In the genomic region with DNA sequence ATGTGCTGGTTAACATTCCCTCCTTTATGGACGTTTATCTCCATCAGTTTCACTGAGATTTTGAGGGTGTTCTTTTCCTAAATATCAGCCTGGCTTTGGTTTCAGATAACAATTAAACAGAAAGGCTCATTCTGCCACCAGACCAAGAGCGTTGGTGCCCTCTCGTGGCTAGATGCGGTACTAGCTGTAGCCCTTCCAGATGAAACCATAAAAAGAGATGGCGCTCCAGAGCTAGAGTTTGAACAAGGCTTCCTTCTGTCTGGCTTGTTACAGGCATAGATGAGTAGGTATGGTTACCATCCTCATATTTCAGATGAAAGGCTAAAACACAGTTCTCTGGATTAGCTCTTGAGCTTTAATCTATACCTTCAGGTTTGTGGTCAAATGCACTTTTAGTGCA, we compare ENCODE assay signal across 8 mouse cellular contexts. TPM values are rescaled to one million over a fixed set of nuclear protein-coding genes. Genes with fewer than 3 reads are reported as not detected.
DNase-seq lines count a peak whose midpoint lies in the region; ATAC-seq and TF ChIP-seq lines count a peak whose summit lies in the region.

No protein-coding gene starts in this region.

- H3K9me3 ChIP-seq in hindbrain, embryonic 10.5 days = no peaks in the 10 kb centered on the region
- no peaks in the 10 kb centered on the region for H3K9me3 ChIP-seq in hindbrain, embryonic 13.5 days
- H3K9me3 ChIP-seq in forebrain, embryonic 14.5 days (replicated peaks; ENCODE audit: control insufficient read depth, low read length) = no peaks in the 10 kb centered on the region
- no peaks in the 10 kb centered on the region for H3K9me3 ChIP-seq in limb, embryonic 14.5 days (ENCODE audit: control insufficient read depth, low read length)
- H3K9me3 ChIP-seq in neural tube, embryonic 15.5 days (replicated peaks) = no peaks in the 10 kb centered on the region

- H3K4me2 ChIP-seq in hindbrain, embryonic 13.5 days = no peak overlapping the region
- H3K4me2 ChIP-seq in forebrain, embryonic 14.5 days (ENCODE audit: low read length) = no peak overlapping the region
- no peak overlapping the region for H3K4me2 ChIP-seq in limb, embryonic 14.5 days (replicated peaks; ENCODE audit: low read depth, low read length, severe bottlenecking)
- no peak overlapping the region for H3K4me2 ChIP-seq in neural tube, embryonic 15.5 days

- H3K4me3 ChIP-seq in hindbrain, embryonic 10.5 days = no peak overlapping the region
- no peak overlapping the region for H3K4me3 ChIP-seq in hindbrain, embryonic 13.5 days
- H3K4me3 ChIP-seq in forebrain, embryonic 14.5 days (ENCODE audit: low read depth, low read length) = no peak overlapping the region
- H3K4me3 ChIP-seq in limb, embryonic 14.5 days (replicated peaks; ENCODE audit: low read length) = no peak overlapping the region
- no peak overlapping the region for H3K4me3 ChIP-seq in neural tube, embryonic 15.5 days (replicated peaks)

- peaks cover 13% of the 10 kb centered on the region for H3K27me3 ChIP-seq in hindbrain, embryonic 10.5 days (ENCODE audit: insufficient read depth, poor library complexity, severe bottlenecking)
- H3K27me3 ChIP-seq in hindbrain, embryonic 13.5 days = no peaks in the 10 kb centered on the region
- H3K27me3 ChIP-seq in forebrain, embryonic 14.5 days (replicated peaks; ENCODE audit: control insufficient read depth, insufficient read depth, low read length) = no peaks in the 10 kb centered on the region
- peaks cover 9% of the 10 kb centered on the region; the same call in 1 of the 2 replicates for H3K27me3 ChIP-seq in limb, embryonic 14.5 days (ENCODE audit: control insufficient read depth, insufficient read depth, low read length)
- no peaks in the 10 kb centered on the region for H3K27me3 ChIP-seq in neural tube, embryonic 15.5 days (replicated peaks)

- peak; percentile 68 for DNase-seq in hindbrain, embryonic 10.5 days (ENCODE audit: low spot score)
- DNase-seq in brain, adult 2 months (ENCODE audit: low read depth, low spot score) = peak; percentile 71
- DNase-seq in forebrain, embryonic 14.5 days (ENCODE audit: low spot score) = peak; percentile 84
- peak; percentile 65 for DNase-seq in kidney, adult 9 months
- peak; percentile 76 for DNase-seq in limb, embryonic 14.5 days (ENCODE audit: low spot score)
- peak; percentile 40 for DNase-seq in thymus, postnatal 14 days

- H3K27ac ChIP-seq in hindbrain, embryonic 10.5 days = no peak overlapping the region
- H3K27ac ChIP-seq in hindbrain, embryonic 13.5 days = no peak overlapping the region
- H3K27ac ChIP-seq in forebrain, embryonic 14.5 days (ENCODE audit: low read depth, low read length) = no peak overlapping the region
- H3K27ac ChIP-seq in limb, embryonic 14.5 days (replicated peaks; ENCODE audit: low read depth, low read length) = no peak overlapping the region
- no peak overlapping the region for H3K27ac ChIP-seq in neural tube, embryonic 15.5 days (replicated peaks)

- TF ChIP-seq POLR2A in limb, embryonic 14.5 days (IDR thresholded peaks at IDR 0.05; ENCODE audit: borderline replicate concordance, extremely low read depth, insufficient read depth, insufficient read length) = no peak

- H3K4me1 ChIP-seq in hindbrain, embryonic 10.5 days (replicated peaks) = no peaks in the 10 kb centered on the region
- no peaks in the 10 kb centered on the region for H3K4me1 ChIP-seq in hindbrain, embryonic 13.5 days (replicated peaks)
- H3K4me1 ChIP-seq in forebrain, embryonic 14.5 days (ENCODE audit: control insufficient read depth, insufficient read depth, low read length) = no peaks in the 10 kb centered on the region
- H3K4me1 ChIP-seq in limb, embryonic 14.5 days (ENCODE audit: control insufficient read depth, insufficient read depth, low read length) = no peaks in the 10 kb centered on the region
- no peaks in the 10 kb centered on the region for H3K4me1 ChIP-seq in neural tube, embryonic 15.5 days

- no peaks in the 10 kb centered on the region for H3K36me3 ChIP-seq in hindbrain, embryonic 10.5 days
- H3K36me3 ChIP-seq in hindbrain, embryonic 13.5 days = no peaks in the 10 kb centered on the region
- H3K36me3 ChIP-seq in forebrain, embryonic 14.5 days (ENCODE audit: control insufficient read depth, insufficient read depth, low read length) = no peaks in the 10 kb centered on the region
- no peaks in the 10 kb centered on the region for H3K36me3 ChIP-seq in limb, embryonic 14.5 days (ENCODE audit: control insufficient read depth, insufficient read depth, low read length)
- no peaks in the 10 kb centered on the region for H3K36me3 ChIP-seq in neural tube, embryonic 15.5 days

- no peak overlapping the region for H3K9ac ChIP-seq in hindbrain, embryonic 13.5 days
- H3K9ac ChIP-seq in forebrain, embryonic 14.5 days (ENCODE audit: low read length) = no peak overlapping the region
- H3K9ac ChIP-seq in limb, embryonic 14.5 days (ENCODE audit: low read depth, low read length, severe bottlenecking) = no peak overlapping the region
- no peak overlapping the region for H3K9ac ChIP-seq in neural tube, embryonic 15.5 days (replicated peaks)

- 4% methylated on average over 5 of the region's 5 CpGs for WGBS in hindbrain, embryonic 10.5 days
- WGBS in hindbrain, embryonic 13.5 days = 4% methylated on average over 5 of the region's 5 CpGs
- WGBS in forebrain, embryonic 14.5 days = 12% methylated on average over 5 of the region's 5 CpGs
- 7% methylated on average over 5 of the region's 5 CpGs for WGBS in limb, embryonic 14.5 days
- 4% methylated on average over 5 of the region's 5 CpGs for WGBS in neural tube, embryonic 15.5 days

- no peak for ATAC-seq in hindbrain, embryonic 13.5 days (ENCODE audit: low FRiP score)
- 0 out of 2 replicates have a peak, but pooled peaks have one; percentile 37 for ATAC-seq in forebrain, embryonic 14.5 days
- no peak for ATAC-seq in limb, embryonic 14.5 days (ENCODE audit: low FRiP score, low read depth)
- peak; percentile 31; the same call in 1 of the 2 replicates for ATAC-seq in neural tube, embryonic 15.5 days (ENCODE audit: low FRiP score)

RNA-seq across cellular contexts. Expression of gene Gabrq, which starts 5.4 kb away (rescaled TPM):
- 0.36 and 0.90 TPM in 2 replicates for polyA plus RNA-seq in hindbrain, embryonic 10.5 days (2016; fragmentation: Nextera tagmentation; extraction: Ambion mirVana)
- polyA plus RNA-seq in hindbrain, embryonic 13.5 days (2015; fragmentation: Nextera tagmentation; extraction: Ambion mirVana) = 2.4 TPM in 2 replicates
- polyA plus RNA-seq in forebrain, embryonic 14.5 days (2014; fragmentation: Nextera tagmentation; extraction: Ambion mirVana) = 2.0 and 2.3 TPM in 2 replicates
- 0.18 and 0.20 TPM in 2 replicates for polyA plus RNA-seq in limb, embryonic 14.5 days (2012; rRNA removed)
- 0.19 and 0.28 TPM in 2 replicates for polyA plus RNA-seq in limb, embryonic 14.5 days (2014; fragmentation: Nextera tagmentation; extraction: Ambion mirVana)
- polyA plus RNA-seq in neural tube, embryonic 15.5 days (2015; fragmentation: Nextera tagmentation; extraction: Ambion mirVana) = 3.4 and 4.0 TPM in 2 replicates

Comparison
In these comparisons a context has a peak if more than half of its experiments do, and no peak if none do; other contexts are left out.
1. ATAC-seq: peak in forebrain, embryonic 14.5 days (single experiment) and neural tube, embryonic 15.5 days (single experiment); none in hindbrain, embryonic 13.5 days (single experiment) and limb, embryonic 14.5 days (single experiment).
2. Peak in every context shown above with its lines, with median percentiles within 50 percentile points of each other: DNase-seq.